Mouse (Mus musculus) adrenal gland, adult 18-20 months (tissue): ENCODE results near the gene Setd2. TPM values are rescaled to one million over a fixed set of nuclear protein-coding genes. Genes with fewer than 3 reads are reported as not detected.

ENCODE experiments used
- DNase-seq, 2 experiments: peaks; one replicate each; pipeline ENCODE4 v3.0.0; 2021 to 2022; ENCODE audit warnings: low spot score in 2 of 2
- long read RNA-seq, 2 experiments: library from polyadenylated mRNA; stranded (forward); transcript quantifications; one replicate each; pipeline ENCODE4 v2.0.0; 2021
- total RNA-seq, 2 experiments: library from RNA; stranded (reverse); gene quantifications; 1 replicate in 1 of 2; 2 replicates in 1 of 2; pipeline ENCODE4 v1.2.3; 2021

Gene Setd2
- 10 to 100 TPM; 52.4 to 65.0 TPM for total RNA-seq
- long read RNA-seq, experiment 1, partial matches to known transcripts: 1 of 2 reads
- long read RNA-seq, experiment 1, other reads (novel, unspliced or antisense): 1 of 2 reads
- long read RNA-seq, experiment 2, partial matches to known transcripts: 3 of 4 reads
- long read RNA-seq, experiment 2, other reads (novel, unspliced or antisense): 1 of 4 reads

DNA sequence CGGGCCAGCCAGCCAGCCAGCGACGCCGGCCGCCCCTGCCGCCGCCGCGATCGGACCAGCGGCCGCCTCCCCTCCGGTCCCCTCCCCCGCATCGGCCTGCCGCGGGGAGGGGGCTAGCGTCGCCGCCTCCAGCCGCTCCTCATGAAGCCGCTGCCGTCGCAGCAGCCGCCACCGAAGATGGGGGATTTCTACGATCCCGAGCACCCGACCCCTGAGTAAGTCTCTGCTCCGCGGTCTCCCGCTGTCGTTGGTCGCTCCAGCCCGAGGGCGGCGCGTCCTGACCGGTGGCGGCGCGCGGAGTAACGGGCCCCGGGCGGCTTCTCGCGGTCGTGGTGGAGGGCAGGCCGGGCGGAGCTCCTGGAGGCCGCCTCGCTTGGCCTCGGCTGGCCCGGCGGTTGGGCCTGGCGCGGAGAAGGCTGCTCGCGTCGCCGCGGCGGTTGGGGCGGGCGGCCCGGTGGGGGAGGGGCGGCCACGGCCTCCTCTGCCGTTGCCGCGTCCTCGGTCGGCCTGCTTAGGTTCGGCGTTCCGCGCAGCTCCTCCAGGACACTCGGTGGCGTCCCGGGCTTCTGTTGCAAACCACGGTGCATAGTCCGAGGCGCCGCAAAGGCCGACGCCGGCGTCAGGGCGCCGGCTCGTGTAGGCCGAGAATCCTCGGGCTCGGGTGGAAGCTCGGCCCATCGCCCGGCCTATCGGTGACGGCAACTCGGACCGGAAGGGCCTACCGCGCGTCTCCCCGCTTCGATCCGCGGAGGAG lies at the start of gene Setd2:
TSS of gene Setd2 (plus strand) at position 60 of the 754 bp plus-strand sequence.
- peak; percentile 72 to 77 for DNase-seq

DNA sequence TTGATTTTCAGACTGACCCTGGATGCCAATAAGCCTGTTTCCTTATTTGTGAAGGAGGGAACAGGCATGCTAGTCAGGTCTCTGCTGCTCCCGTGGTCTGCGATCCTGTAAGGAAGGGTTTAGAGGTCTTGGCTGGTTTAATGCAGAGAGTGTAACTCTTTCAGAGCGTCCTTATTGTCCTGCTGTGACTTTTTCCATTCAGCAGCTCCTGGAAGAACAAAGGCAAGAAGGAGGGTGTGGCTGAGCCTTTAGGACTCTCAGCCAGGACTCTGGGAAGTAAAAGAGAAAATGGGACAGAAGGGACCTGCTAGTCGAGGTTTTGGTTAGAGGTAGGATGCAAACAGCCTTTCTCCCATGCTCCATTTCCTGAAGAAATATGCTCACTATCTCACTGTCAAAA lies 43.6 kb upstream of the Setd2 start:
- DNase-seq: no peak

DNA sequence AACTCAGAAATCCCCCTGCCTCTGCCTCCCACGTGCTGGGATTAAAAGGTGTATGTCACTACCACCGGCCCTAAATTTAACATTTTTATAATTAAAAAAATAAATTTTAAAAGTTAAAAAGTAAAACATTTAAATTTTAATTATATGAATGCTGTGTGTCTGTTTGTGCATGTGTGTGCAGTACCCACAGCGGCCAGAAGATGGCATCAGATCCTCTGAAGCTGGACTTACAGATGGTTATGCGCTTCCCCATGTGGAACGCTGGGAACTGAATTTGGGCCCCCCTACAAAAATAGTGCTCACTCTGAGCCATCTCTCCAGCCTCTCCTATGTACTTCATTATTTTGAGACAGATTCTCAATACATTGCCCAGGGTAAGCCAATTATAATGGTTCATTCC lies 41.5 kb upstream of the Setd2 start:
- DNase-seq: no peak

- DNase-seq: no peak
These were observed 6.7 kb upstream of the Setd2 start for GRCm38 (mm10) chr9:110525737-110526136.

GRCm38 (mm10) chr9:110529002-110529737 lies 3.2 kb upstream of the Setd2 start:
- DNase-seq: no peak

GRCm38 (mm10) chr9:110530650-110531049 lies 1.7 kb upstream of the Setd2 start:
- DNase-seq: no peak

DNA sequence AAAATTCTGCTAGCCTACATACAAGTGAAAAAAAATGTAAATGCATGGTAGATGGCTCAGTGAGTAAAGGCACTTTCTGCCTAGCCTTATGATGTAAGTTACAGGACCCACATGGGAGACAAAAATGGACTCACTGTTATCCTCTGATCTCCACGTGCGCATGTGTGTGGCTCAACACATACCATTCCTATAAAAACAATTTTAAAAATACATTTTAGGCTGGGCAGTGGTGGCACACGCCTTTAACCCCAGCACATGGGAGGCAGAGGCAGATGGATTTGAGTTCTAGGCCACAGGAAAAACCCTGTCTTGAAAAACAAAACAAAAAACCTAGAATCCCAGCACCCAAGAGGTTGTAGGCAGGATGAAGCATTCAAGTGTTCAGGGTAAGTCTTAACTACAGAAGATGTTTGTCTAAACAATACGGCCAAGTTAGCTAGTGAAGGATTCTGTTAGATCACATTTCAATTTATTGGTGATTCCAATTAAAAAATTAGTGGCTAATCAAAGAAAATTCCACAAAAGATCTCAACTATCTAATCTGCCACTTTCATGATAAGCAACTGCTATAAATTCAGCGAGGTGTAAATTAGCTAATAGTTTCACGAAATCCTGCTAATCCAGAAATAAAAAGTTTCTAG lies 1.1 kb upstream of the Setd2 start:
- DNase-seq: no peak

DNA sequence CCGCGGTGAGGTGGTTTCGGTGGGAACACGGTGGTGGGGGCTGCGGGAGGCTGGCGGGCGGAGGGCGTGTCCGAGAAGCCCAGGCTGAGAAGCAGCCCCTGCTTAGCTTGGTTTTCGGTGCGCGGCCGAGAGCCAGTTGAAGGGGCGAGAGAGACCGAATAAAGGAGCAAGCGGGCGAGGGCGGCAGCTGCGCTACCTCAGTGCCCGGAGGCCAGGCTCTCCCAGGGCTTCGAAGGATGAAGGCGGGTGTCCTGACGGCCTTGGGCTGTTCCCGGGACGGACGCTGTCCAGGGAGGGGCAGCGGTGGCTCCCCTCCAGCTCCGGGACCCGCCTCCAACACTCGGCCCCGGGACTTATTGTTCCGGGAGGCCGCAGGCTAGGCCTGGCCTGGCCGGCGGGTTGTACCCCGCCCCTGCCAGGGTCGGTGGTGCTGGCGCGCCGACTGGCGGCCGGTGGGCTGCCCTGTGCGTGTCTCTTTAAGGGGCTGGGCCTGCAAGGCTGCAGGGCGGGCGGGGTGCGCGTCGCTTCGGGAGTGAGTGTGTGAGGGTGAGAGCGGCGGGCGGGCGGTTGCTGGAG lies 395 bp upstream of the Setd2 start:
- DNase-seq: peak; percentile 90

GRCm38 (mm10) chr9:110533645-110534044 lies 1.2 kb downstream of the Setd2 start:
- no peak for DNase-seq

GRCm38 (mm10) chr9:110535114-110535513 lies 2.7 kb downstream of the Setd2 start:
- no peak for DNase-seq

- no peak for DNase-seq
These were observed 4.2 kb downstream of the Setd2 start for GRCm38 (mm10) chr9:110536636-110537035.

DNA sequence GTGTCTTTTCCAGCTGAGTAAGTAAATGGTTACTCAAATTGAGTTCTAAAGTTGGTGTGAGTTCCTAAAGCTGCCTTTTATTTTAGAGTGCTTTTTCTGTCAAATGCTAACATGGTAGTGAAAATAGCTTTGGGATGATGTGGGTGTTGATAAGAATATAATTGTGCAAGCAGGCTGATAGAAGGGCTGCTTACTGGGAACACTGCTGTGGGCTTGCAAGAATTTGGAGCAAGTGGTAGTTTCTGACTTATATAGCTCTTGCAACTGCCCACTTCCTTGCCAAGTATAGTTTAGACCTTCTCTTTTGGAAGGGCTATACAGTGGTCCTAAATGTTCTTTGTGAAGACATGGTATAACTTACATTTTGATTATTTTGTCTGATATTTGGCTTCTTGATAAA lies 6.1 kb downstream of the Setd2 start:
- no peak for DNase-seq

DNA sequence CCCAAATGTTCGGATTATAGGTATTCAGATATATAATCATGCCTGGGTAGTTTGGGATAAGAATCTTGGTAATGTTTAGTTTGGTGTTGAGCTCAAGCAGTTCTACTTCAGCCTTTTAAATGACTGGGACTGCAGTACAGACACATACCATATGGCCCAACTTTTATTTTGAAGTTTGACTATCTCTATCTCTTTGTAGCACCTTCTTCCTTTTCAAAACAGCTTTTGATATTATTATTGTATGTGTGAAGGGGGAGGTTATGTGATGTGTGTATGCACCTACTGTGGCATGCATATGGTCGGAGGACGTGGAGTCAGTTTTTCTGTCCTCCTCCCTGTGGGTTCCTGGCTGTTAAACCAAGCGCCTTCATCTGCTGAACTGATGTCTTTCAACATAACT lies 9.6 kb downstream of the Setd2 start:
- no peak for DNase-seq

DNA sequence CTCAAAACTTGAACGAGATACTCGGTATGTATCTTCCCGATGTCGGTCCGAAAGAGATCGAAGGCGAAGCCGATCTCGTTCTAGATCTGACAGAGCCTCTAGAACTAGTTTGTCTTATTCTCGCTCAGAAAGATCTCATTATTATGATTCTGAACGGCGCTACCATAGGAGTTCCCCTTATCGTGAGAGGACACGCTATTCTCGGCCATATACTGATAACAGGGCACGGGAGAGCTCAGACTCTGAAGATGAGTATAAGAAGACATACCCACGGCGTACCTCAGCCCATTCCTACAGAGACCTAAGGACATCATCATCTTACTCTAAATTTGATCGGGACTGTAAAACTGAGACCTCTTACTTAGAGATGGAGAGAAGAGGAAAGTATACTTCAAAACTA lies 15.9 kb downstream of the Setd2 start:
- no peak for DNase-seq

DNA sequence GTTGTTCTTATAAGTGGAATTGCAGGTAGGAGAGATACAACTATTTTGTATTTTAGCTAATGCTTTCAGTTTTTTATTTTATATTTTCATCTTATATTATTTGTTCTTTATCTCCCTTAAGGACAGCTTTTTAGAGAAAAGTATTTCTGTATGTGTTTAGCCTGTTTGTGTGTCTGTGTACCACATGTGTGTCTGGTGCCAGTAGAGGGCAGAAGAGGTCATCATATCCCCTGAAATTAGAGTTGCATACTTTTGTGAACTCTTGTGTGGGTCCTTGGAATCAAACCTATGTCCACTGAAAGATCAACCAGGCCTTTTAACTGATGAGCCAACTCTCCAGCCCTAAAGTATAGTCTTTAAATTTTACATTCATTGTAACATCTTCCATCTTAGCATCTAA lies 35.9 kb downstream of the Setd2 start:
- no peak for DNase-seq

DNA sequence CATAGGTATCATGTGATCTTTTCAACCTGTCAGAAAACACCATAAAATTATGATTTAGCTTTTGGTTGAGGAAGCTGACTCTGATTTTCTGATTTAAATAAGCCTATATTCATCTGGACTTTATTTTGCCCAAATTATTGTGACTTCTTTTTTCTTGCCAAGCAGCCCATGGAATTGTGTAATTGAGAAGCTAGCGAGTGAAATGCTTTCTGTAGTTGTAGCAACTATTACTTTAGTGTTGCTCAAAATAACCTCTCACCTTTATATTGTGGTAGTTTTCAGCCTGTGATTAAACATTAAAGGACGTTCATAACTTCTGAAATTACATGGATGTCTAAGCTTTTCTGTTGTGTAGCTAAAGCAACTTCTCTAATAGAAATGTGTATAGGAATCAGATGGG lies 49.8 kb downstream of the Setd2 start:
- no peak for DNase-seq

- DNase-seq: no peak
These were observed 51.1 kb downstream of the Setd2 start for GRCm38 (mm10) chr9:110583521-110583920.

GRCm38 (mm10) chr9:110611471-110611870 lies 79.1 kb downstream of the Setd2 start:
- DNase-seq: no peak

GRCm38 (mm10) chr9:110617081-110617480 lies 84.7 kb downstream of the Setd2 start:
- DNase-seq: no peak

- DNase-seq: no peak
These were observed 87.8 kb downstream of the Setd2 start for GRCm38 (mm10) chr9:110620180-110620579.

DNA sequence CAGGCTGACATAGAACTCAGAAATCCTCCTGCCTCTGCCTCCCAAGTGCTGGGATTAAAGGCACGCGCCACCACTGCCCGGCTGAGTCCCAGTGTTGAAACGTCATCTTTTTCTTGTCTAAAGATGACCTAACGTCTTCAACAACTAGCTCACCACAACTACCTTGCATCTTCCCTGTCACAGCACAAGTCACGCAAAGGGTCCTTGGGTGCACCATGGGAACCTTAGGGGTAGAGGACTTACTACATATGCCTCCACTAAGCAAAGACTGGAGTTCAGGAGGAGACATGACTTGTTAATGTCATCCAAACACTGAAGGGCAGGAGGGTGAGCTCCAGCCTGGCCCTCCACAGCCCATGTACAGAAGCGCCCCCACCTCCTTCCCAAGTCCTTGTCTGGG lies 88.3 kb downstream of the Setd2 start:
- no peak for DNase-seq
